Mouse (Mus musculus) MEL (cell line): ENCODE results near the gene Chst12.

Experiments
- CTCF ChIP-seq, 3 experiments: IDR thresholded peaks in 2 of 3; conservative IDR thresholded peaks in 1 of 3; 2 replicates each; pipeline ENCODE4 v1.5.1; 2011 to 2012; ENCODE audit warnings: low read length in 3 of 3, low read depth in 2 of 3, mild to moderate bottlenecking in 2 of 3, improper control_type of control experiment in 1 of 3, inconsistent platforms in 1 of 3, mixed read lengths in 1 of 3, moderate library complexity in 1 of 3; ENCODE audit not compliant: control insufficient read depth in 1 of 3, insufficient read depth in 1 of 3, poor library complexity in 1 of 3, severe bottlenecking in 1 of 3
- E2F4 ChIP-seq: IDR thresholded peaks from 2 replicates; pipeline ENCODE4 v1.6.1; 2011; ENCODE audit warnings: low read depth, low read length, improper control_type of control experiment, borderline replicate concordance
- GATA1 ChIP-seq: IDR thresholded peaks from 2 replicates; pipeline ENCODE4 v1.6.1; 2011; ENCODE audit warnings: low read depth, low read length, improper control_type of control experiment
- MEF2A ChIP-seq: IDR thresholded peaks from 2 replicates; pipeline ENCODE4 v1.6.1; 2014; ENCODE audit warnings: low read depth, mild to moderate bottlenecking, inconsistent platforms, low read length, improper control_type of control experiment; ENCODE audit not compliant: poor library complexity, insufficient replicate concordance, severe bottlenecking; ENCODE audit errors: extremely low read depth
- POLR2A ChIP-seq, 2 experiments: IDR thresholded peaks; 2 replicates each; pipeline ENCODE4 v1.6.1; 2011 to 2012; ENCODE audit warnings: low read length in 2 of 2, mild to moderate bottlenecking in 2 of 2, control low read depth in 1 of 2, improper control_type of control experiment in 1 of 2, low read depth in 1 of 2, moderate library complexity in 1 of 2; ENCODE audit not compliant: control insufficient read depth in 1 of 2, insufficient read depth in 1 of 2, poor library complexity in 1 of 2
- USF2 ChIP-seq, 2 experiments: IDR thresholded peaks; 2 replicates each; pipeline ENCODE4 v1.6.1; 2011 to 2012; ENCODE audit warnings: improper control_type of control experiment in 2 of 2, low read length in 2 of 2, borderline replicate concordance in 1 of 2, inconsistent platforms in 1 of 2, low read depth in 1 of 2, mild to moderate bottlenecking in 1 of 2; ENCODE audit not compliant: insufficient read depth in 1 of 2
- ZC3H11A ChIP-seq: IDR thresholded peaks from 2 replicates; pipeline ENCODE4 v1.6.1; 2012; ENCODE audit warnings: low read depth, mild to moderate bottlenecking, inconsistent platforms, low read length, improper control_type of control experiment
- ZKSCAN1 ChIP-seq: IDR thresholded peaks from 2 replicates; pipeline ENCODE4 v1.6.1; 2012; ENCODE audit warnings: low read depth, mild to moderate bottlenecking, inconsistent platforms, low read length, improper control_type of control experiment, moderate library complexity
- ZMIZ1 ChIP-seq: IDR thresholded peaks from 2 replicates; pipeline ENCODE4 v1.6.1; 2012; ENCODE audit warnings: low read depth, mild to moderate bottlenecking, inconsistent platforms, low read length, improper control_type of control experiment, moderate library complexity

DNA sequence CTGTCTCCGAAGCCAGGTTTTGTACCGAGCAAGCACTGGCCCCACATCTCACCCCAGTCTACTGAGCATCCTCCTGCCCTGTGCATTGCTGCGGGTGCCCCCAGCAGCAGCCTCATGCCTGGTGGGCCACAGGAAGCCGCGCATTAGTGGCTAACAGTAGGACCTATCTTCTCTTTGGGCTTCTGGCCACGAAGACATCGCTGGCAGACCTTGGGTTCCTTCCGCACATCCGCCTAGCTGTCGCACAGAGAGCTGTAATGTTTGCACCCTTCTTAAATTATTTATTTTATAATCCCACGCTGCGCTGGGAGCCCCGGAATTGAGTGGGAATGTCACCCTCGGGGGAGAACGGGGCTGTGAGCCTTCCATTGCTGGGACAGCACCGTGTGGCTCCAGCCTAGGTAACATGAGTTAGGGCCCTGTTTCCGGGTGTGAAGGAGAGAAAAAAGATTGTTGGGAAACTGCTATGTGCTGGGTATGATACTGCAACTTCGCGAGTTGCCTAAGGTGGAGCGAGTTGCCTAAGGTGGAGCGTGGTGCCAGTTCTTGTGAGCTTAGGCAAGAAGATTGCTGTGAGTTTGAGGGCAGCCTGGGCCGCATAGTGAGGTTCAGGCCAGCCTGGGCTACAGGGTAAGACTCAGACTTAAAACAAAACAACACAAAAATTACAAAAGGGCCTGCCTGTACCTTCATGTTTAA is 895 bp downstream of the Chst12 start:
- TF ChIP-seq GATA1: no peak
- TF ChIP-seq POLR2A (IDR thresholded peaks at IDR 0.05; ENCODE audit: control insufficient read depth in 1 of 2, insufficient read depth in 1 of 2, low read depth in 1 of 2, low read length in 2 of 2, poor library complexity in 1 of 2): no peak
- no peak for TF ChIP-seq E2F4
- TF ChIP-seq CTCF (IDR thresholded peaks at IDR 0.05 in 2 of 3, conservative IDR thresholded peaks at IDR 0.05 in 1 of 3; ENCODE audit: control insufficient read depth in 1 of 3, insufficient read depth in 1 of 3, low read depth in 2 of 3, low read length in 3 of 3, poor library complexity in 1 of 3, severe bottlenecking in 1 of 3): no peak
- no peak for TF ChIP-seq ZMIZ1
- TF ChIP-seq USF2 (IDR thresholded peaks at IDR 0.05; ENCODE audit: borderline replicate concordance in 1 of 2, insufficient read depth in 1 of 2, low read depth in 1 of 2, low read length in 2 of 2): no peak
- TF ChIP-seq ZC3H11A: no peak
- TF ChIP-seq ZKSCAN1: no peak
- no peak for TF ChIP-seq MEF2A
